ENCODE assay signal across 8 mouse cellular contexts in genomic region chr16:92019141-92020118, GRCm38 (mm10). TPM values are rescaled to one million over a fixed set of nuclear protein-coding genes. Genes with fewer than 3 reads are reported as not detected.
DNase-seq lines count a peak whose midpoint lies in the region; ATAC-seq and TF ChIP-seq lines count a peak whose summit lies in the region.

No protein-coding gene starts in this region.

- H3K27ac ChIP-seq in embryonic facial prominence, embryonic 14.5 days (replicated peaks; ENCODE audit: low read depth, low read length), result peak overlapping the region; percentile 49
- H3K27ac ChIP-seq in lung, embryonic 14.5 days (ENCODE audit: low read depth), result peak overlapping the region; percentile 5; the same call in 1 of the 2 replicates
- H3K27ac ChIP-seq in neural tube, embryonic 14.5 days (ENCODE audit: low read depth, low read length), result peak overlapping the region; percentile 66

- H3K36me3 ChIP-seq in embryonic facial prominence, embryonic 14.5 days (ENCODE audit: control insufficient read depth, insufficient read depth, low read length), result no peaks in the 10 kb centered on the region
- no peaks in the 10 kb centered on the region for H3K36me3 ChIP-seq in lung, embryonic 14.5 days (ENCODE audit: insufficient read depth)
- no peaks in the 10 kb centered on the region for H3K36me3 ChIP-seq in neural tube, embryonic 14.5 days (ENCODE audit: control insufficient read depth, insufficient read depth, low read length)

- TF ChIP-seq CTCF in lung, embryonic 14.5 days (IDR thresholded peaks at IDR 0.05; ENCODE audit: low read depth), result no peak

- peaks cover 5% of the 10 kb centered on the region for H3K4me1 ChIP-seq in embryonic facial prominence, embryonic 14.5 days (ENCODE audit: control insufficient read depth, insufficient read depth, low read length)
- no peaks in the 10 kb centered on the region; the same call in 1 of the 2 replicates for H3K4me1 ChIP-seq in lung, embryonic 14.5 days (ENCODE audit: insufficient read depth)
- H3K4me1 ChIP-seq in neural tube, embryonic 14.5 days (ENCODE audit: control insufficient read depth, insufficient read depth, low read length), result no peaks in the 10 kb centered on the region

- peak overlapping the region; percentile 65 for H3K9ac ChIP-seq in embryonic facial prominence, embryonic 14.5 days (ENCODE audit: low read depth, low read length)
- peak overlapping the region; percentile 36 for H3K9ac ChIP-seq in lung, embryonic 14.5 days
- peak overlapping the region; percentile 46; the same call in 1 of the 2 replicates for H3K9ac ChIP-seq in neural tube, embryonic 14.5 days (replicated peaks; ENCODE audit: low read depth, low read length)

- intact Hi-C loops in heart, postnatal 10 days (cut with DNase I), result loop anchor here (5.0 kb wide), 1 partner anchor 52 kb away; no protein-coding TSS in a partner anchor

- H3K4me2 ChIP-seq in embryonic facial prominence, embryonic 14.5 days (ENCODE audit: low read depth, low read length), result peak overlapping the region; percentile 54
- H3K4me2 ChIP-seq in lung, embryonic 14.5 days, result peak overlapping the region; percentile 63
- H3K4me2 ChIP-seq in neural tube, embryonic 14.5 days (ENCODE audit: low read depth, low read length), result peak overlapping the region; percentile 42

- no peaks in the 10 kb centered on the region for H3K27me3 ChIP-seq in embryonic facial prominence, embryonic 14.5 days (replicated peaks; ENCODE audit: control insufficient read depth, insufficient read depth, low read length)
- H3K27me3 ChIP-seq in lung, embryonic 14.5 days (ENCODE audit: insufficient read depth, low read length), result no peaks in the 10 kb centered on the region
- H3K27me3 ChIP-seq in neural tube, embryonic 14.5 days (ENCODE audit: control insufficient read depth, insufficient read depth, low read length), result no peaks in the 10 kb centered on the region

- 6% methylated on average over 26 of the region's 26 CpGs for WGBS in embryonic facial prominence, embryonic 14.5 days
- WGBS in lung, embryonic 14.5 days, result 9% methylated on average over 26 of the region's 26 CpGs
- WGBS in neural tube, embryonic 14.5 days, result 4% methylated on average over 26 of the region's 26 CpGs

- peak; percentile 58; the same call in 1 of the 2 replicates for ATAC-seq in embryonic facial prominence, embryonic 14.5 days (ENCODE audit: low read depth)
- peak; percentile 49 for ATAC-seq in lung, embryonic 14.5 days (ENCODE audit: insufficient read depth)
- peak; percentile 71; the same call in 1 of the 2 replicates for ATAC-seq in neural tube, embryonic 14.5 days (ENCODE audit: low read depth)

- H3K4me3 ChIP-seq in embryonic facial prominence, embryonic 14.5 days (ENCODE audit: low read depth, low read length), result peak overlapping the region; percentile 34
- H3K4me3 ChIP-seq in lung, embryonic 14.5 days (ENCODE audit: low read depth, low read length), result peak overlapping the region; percentile 33
- peak overlapping the region; percentile 20 for H3K4me3 ChIP-seq in neural tube, embryonic 14.5 days (ENCODE audit: low read depth, low read length)

- no peaks in the 10 kb centered on the region for H3K9me3 ChIP-seq in embryonic facial prominence, embryonic 14.5 days (ENCODE audit: control insufficient read depth, low read length)
- H3K9me3 ChIP-seq in lung, embryonic 14.5 days (ENCODE audit: low read depth, low read length), result no peaks in the 10 kb centered on the region
- H3K9me3 ChIP-seq in neural tube, embryonic 14.5 days (ENCODE audit: control insufficient read depth, low read length), result no peaks in the 10 kb centered on the region

- DNase-seq in 416B (ENCODE audit: low read depth), result peak; percentile 81
- DNase-seq in adrenal gland, adult 18-20 months (ENCODE audit: low spot score in 2 of 2), result peak; percentile 32 to 33
- DNase-seq in embryonic facial prominence, embryonic 14.5 days (ENCODE audit: low spot score), result peak; percentile 70
- peak; percentile 60 to 71 for DNase-seq in heart, postnatal 10 days
- peak; percentile 54 to 58 for DNase-seq in kidney, postnatal 25 days
- peak; percentile 70 for DNase-seq in lung, embryonic 14.5 days
- DNase-seq in thymus, postnatal 36 days, result peak; percentile 69 to 70

RNA-seq across cellular contexts. Expression of gene Mrps6, which starts 38.6 kb away (rescaled TPM):
- 100 to 1,000 TPM; 102 to 121 TPM for total RNA-seq in adrenal gland, adult 18-20 months (2021)
- polyA plus RNA-seq in embryonic facial prominence, embryonic 14.5 days (2014; fragmentation: Nextera tagmentation; extraction: Ambion mirVana), result 107 and 113 TPM in 2 replicates
- total RNA-seq in heart, postnatal 10 days (2021), result 10 to 100 TPM; 46.8 to 50.3 TPM
- 74.1 and 76.4 TPM in 2 replicates for polyA plus RNA-seq in lung, embryonic 14.5 days (2014; fragmentation: Nextera tagmentation; extraction: Ambion mirVana)
- 179 and 190 TPM in 2 replicates for polyA plus RNA-seq in neural tube, embryonic 14.5 days (2014; fragmentation: Nextera tagmentation; extraction: Ambion mirVana)

RNA-seq across cellular contexts. Expression of gene Gm49711, which starts 38.7 kb away (rescaled TPM):
- not detected for total RNA-seq in adrenal gland, adult 18-20 months (2021)
- 0.31 and 0.86 TPM in 2 replicates for polyA plus RNA-seq in embryonic facial prominence, embryonic 14.5 days (2014; fragmentation: Nextera tagmentation; extraction: Ambion mirVana)
- not detected for total RNA-seq in heart, postnatal 10 days (2021)
- polyA plus RNA-seq in lung, embryonic 14.5 days (2014; fragmentation: Nextera tagmentation; extraction: Ambion mirVana), result not detected in 2 replicates
- polyA plus RNA-seq in neural tube, embryonic 14.5 days (2014; fragmentation: Nextera tagmentation; extraction: Ambion mirVana), result 0.56 and 0.73 TPM in 2 replicates

RNA-seq across cellular contexts. Expression of gene Slc5a3, which starts 38.7 kb away (rescaled TPM):
- total RNA-seq in adrenal gland, adult 18-20 months (2021), result 10 to 100 TPM; 61.4 to 78.9 TPM
- 11.7 and 12.1 TPM in 2 replicates for polyA plus RNA-seq in embryonic facial prominence, embryonic 14.5 days (2014; fragmentation: Nextera tagmentation; extraction: Ambion mirVana)
- total RNA-seq in heart, postnatal 10 days (2021), result 1 to 10 TPM; 4.5 to 5.0 TPM
- 6.3 and 7.4 TPM in 2 replicates for polyA plus RNA-seq in lung, embryonic 14.5 days (2014; fragmentation: Nextera tagmentation; extraction: Ambion mirVana)
- polyA plus RNA-seq in neural tube, embryonic 14.5 days (2014; fragmentation: Nextera tagmentation; extraction: Ambion mirVana), result 28.5 and 30.6 TPM in 2 replicates

Comparison
In these comparisons a context has a peak if more than half of its experiments do, and no peak if none do; other contexts are left out.
1. Peak in every context shown above with its lines: DNase-seq, ATAC-seq, H3K4me3 ChIP-seq and H3K27ac ChIP-seq.
2. H3K27ac ChIP-seq: peak in every context shown above with its lines; median percentile 66 in neural tube, embryonic 14.5 days; 49 in embryonic facial prominence, embryonic 14.5 days; 5 in lung, embryonic 14.5 days.